Mouse (Mus musculus) erythroblast, embryonic 14.5 days (primary cell): Measurements from ENCODE around the gene Ddah2. TPM values are rescaled to one million over a fixed set of nuclear protein-coding genes. Genes with fewer than 3 reads are reported as not detected.

Experiments used
- H3K27me3 ChIP-seq: 2 replicates; pipeline ENCODE4 v1.6.1; 2012; ENCODE audit warnings: inconsistent platforms; ENCODE audit not compliant: control insufficient read depth
- H3K36me3 ChIP-seq: 2 replicates; pipeline ENCODE4 v1.6.1; 2012; ENCODE audit warnings: mild to moderate bottlenecking, inconsistent platforms; ENCODE audit not compliant: control insufficient read depth
- H3K4me1 ChIP-seq: 2 replicates; pipeline ENCODE4 v1.6.1; 2012; ENCODE audit warnings: inconsistent platforms; ENCODE audit not compliant: control insufficient read depth
- H3K4me3 ChIP-seq: replicated peaks from 2 replicates; pipeline ENCODE3; 2012; ENCODE audit warnings: moderate library complexity, mild to moderate bottlenecking, inconsistent platforms
- H3K9me3 ChIP-seq: 2 replicates; pipeline ENCODE4 v1.6.1; 2012; ENCODE audit warnings: low read length, inconsistent platforms, mixed read lengths; ENCODE audit not compliant: control insufficient read depth
- GATA1 ChIP-seq: IDR thresholded peaks from 2 replicates; pipeline ENCODE4 v1.6.1; 2012; ENCODE audit warnings: low read length, inconsistent platforms, mixed read lengths
- TAL1 ChIP-seq: IDR thresholded peaks from 3 replicates; pipeline ENCODE4 v1.6.1; 2012; ENCODE audit warnings: low read length, inconsistent platforms, mixed read lengths
- polyA plus RNA-seq: library from polyadenylated mRNA; stranded (reverse); fragments of >175 nt; gene quantifications from 2 replicates; pipeline ENCODE4 v1.2.3, GENCODE M21; 2012

Gene Ddah2
- polyA plus RNA-seq, 1 experiment, result 0.78 TPM

- H3K36me3 ChIP-seq, result peaks cover 40% of the 10 kb centered on the region
- peaks cover 52% of the 10 kb centered on the region for H3K4me1 ChIP-seq
- H3K9me3 ChIP-seq, result no peaks in the 10 kb centered on the region
- no peak for TF ChIP-seq TAL1
- no peak overlapping the region for H3K4me3 ChIP-seq
- no peaks in the 10 kb centered on the region for H3K27me3 ChIP-seq
Observed at GRCm38 (mm10) chr17:35018171-35018570, 40.7 kb upstream of the Ddah2 start.

- Histone ChIP-seq H3K4me3 (no peak overlapping the region), H3K36me3 (peaks cover 23% of the 10 kb centered on the region), H3K4me1 (peaks cover 63% of the 10 kb centered on the region), H3K27me3 (peaks cover 2% of the 10 kb centered on the region; the same call in 1 of the 2 replicates), H3K9me3 (no peaks in the 10 kb centered on the region)
- TF ChIP-seq GATA1, result no peak
- no peak for TF ChIP-seq TAL1
Observed at GRCm38 (mm10) chr17:35019894-35020293, 38.9 kb upstream of the Ddah2 start.

GRCm38 (mm10) chr17:35020551-35020950 is 38.3 kb upstream of the Ddah2 start:
- Histone ChIP-seq H3K27me3 (peaks cover 2% of the 10 kb centered on the region; the same call in 1 of the 2 replicates), H3K36me3 (peaks cover 16% of the 10 kb centered on the region), H3K9me3 (no peaks in the 10 kb centered on the region), H3K4me3 (no peak overlapping the region), H3K4me1 (peaks cover 63% of the 10 kb centered on the region)
- no peak for TF ChIP-seq TAL1
- no peak for TF ChIP-seq GATA1

GRCm38 (mm10) chr17:35021163-35021808 is 37.5 kb upstream of the Ddah2 start:
- TF ChIP-seq GATA1 (no peak), TAL1 (no peak)
- H3K27me3 ChIP-seq, result peaks cover 2% of the 10 kb centered on the region; the same call in 1 of the 2 replicates
- H3K4me3 ChIP-seq, result peak overlapping the region; percentile 24
- no peaks in the 10 kb centered on the region for H3K9me3 ChIP-seq
- H3K4me1 ChIP-seq, result peaks cover 62% of the 10 kb centered on the region
- peaks cover 9% of the 10 kb centered on the region for H3K36me3 ChIP-seq

GRCm38 (mm10) chr17:35021842-35022477 is 36.9 kb upstream of the Ddah2 start:
- Histone ChIP-seq H3K27me3 (peaks cover 2% of the 10 kb centered on the region; the same call in 1 of the 2 replicates), H3K36me3 (peaks cover 2% of the 10 kb centered on the region), H3K4me1 (peaks cover 56% of the 10 kb centered on the region), H3K4me3 (no peak overlapping the region), H3K9me3 (no peaks in the 10 kb centered on the region)
- TF ChIP-seq TAL1, result no peak; the same call in 2 of the 3 replicates
- peak; percentile 63 for TF ChIP-seq GATA1

- no peaks in the 10 kb centered on the region for H3K36me3 ChIP-seq
- H3K9me3 ChIP-seq, result no peaks in the 10 kb centered on the region
- H3K27me3 ChIP-seq, result peaks cover 2% of the 10 kb centered on the region; the same call in 1 of the 2 replicates
- peaks cover 58% of the 10 kb centered on the region for H3K4me1 ChIP-seq
- no peak overlapping the region for H3K4me3 ChIP-seq
- TF ChIP-seq GATA1, result no peak
- TF ChIP-seq TAL1, result no peak
Observed at GRCm38 (mm10) chr17:35022541-35023060, 36.2 kb upstream of the Ddah2 start.

GRCm38 (mm10) chr17:35023221-35023620 is 35.6 kb upstream of the Ddah2 start:
- Histone ChIP-seq H3K4me1 (peaks cover 57% of the 10 kb centered on the region), H3K9me3 (no peaks in the 10 kb centered on the region), H3K27me3 (peaks cover 2% of the 10 kb centered on the region; the same call in 1 of the 2 replicates), H3K4me3 (no peak overlapping the region), H3K36me3 (no peaks in the 10 kb centered on the region)
- TF ChIP-seq TAL1 (no peak), GATA1 (no peak)

- Histone ChIP-seq H3K4me3 (no peak overlapping the region), H3K9me3 (no peaks in the 10 kb centered on the region), H3K36me3 (no peaks in the 10 kb centered on the region), H3K27me3 (peaks cover 2% of the 10 kb centered on the region; the same call in 1 of the 2 replicates), H3K4me1 (peaks cover 58% of the 10 kb centered on the region)
- no peak for TF ChIP-seq GATA1
- TF ChIP-seq TAL1, result no peak
Observed at GRCm38 (mm10) chr17:35023756-35024155, 35.1 kb upstream of the Ddah2 start.

GRCm38 (mm10) chr17:35024261-35024660 is 34.6 kb upstream of the Ddah2 start:
- no peak overlapping the region for H3K4me3 ChIP-seq
- H3K36me3 ChIP-seq, result no peaks in the 10 kb centered on the region
- H3K27me3 ChIP-seq, result peaks cover 2% of the 10 kb centered on the region; the same call in 1 of the 2 replicates
- TF ChIP-seq GATA1 (no peak), TAL1 (no peak)
- H3K9me3 ChIP-seq, result no peaks in the 10 kb centered on the region
- H3K4me1 ChIP-seq, result peaks cover 58% of the 10 kb centered on the region
